Mouse (Mus musculus) spleen, adult 2 months (tissue): ENCODE results near the gene Pank4. TPM values are rescaled to one million over a fixed set of nuclear protein-coding genes. Genes with fewer than 3 reads are reported as not detected.
A peak's percentile ranks its signal among the peaks of the same experiment; 100 is the strongest.

ENCODE experiments used
- DNase-seq, 2 experiments: peaks; one replicate each; pipeline versions ENCODE4 v3.0.0 to v3.0.0-alpha.2; 2012 to 2021; ENCODE audit warnings: low spot score in 2 of 2, low read depth in 1 of 2
- H3K27ac ChIP-seq: fragments of 200-500 bp; 2 replicates; pipeline ENCODE4 v1.5.1; 2012; ENCODE audit warnings: low read length, inconsistent platforms; ENCODE audit not compliant: insufficient read depth
- H3K27me3 ChIP-seq: fragments of 200-500 bp; 2 replicates; pipeline ENCODE4 v1.6.1; 2012; ENCODE audit warnings: mild to moderate bottlenecking, moderate library complexity, low read length, inconsistent platforms; ENCODE audit not compliant: control insufficient read depth, insufficient read depth
- H3K36me3 ChIP-seq: fragments of 200-500 bp; 2 replicates; pipeline ENCODE4 v1.6.1; 2012; ENCODE audit warnings: mild to moderate bottlenecking, low read length, inconsistent platforms; ENCODE audit not compliant: control insufficient read depth, insufficient read depth
- H3K4me1 ChIP-seq: fragments of 200-500 bp; 2 replicates; pipeline ENCODE4 v1.6.1; 2011; ENCODE audit warnings: inconsistent platforms; ENCODE audit not compliant: control insufficient read depth, insufficient read depth, insufficient read length
- H3K4me3 ChIP-seq: fragments of 200-500 bp; 2 replicates; pipeline ENCODE4 v1.5.1; 2011; ENCODE audit warnings: mild to moderate bottlenecking, inconsistent platforms; ENCODE audit not compliant: insufficient read depth, insufficient read length; ENCODE audit errors: extremely low read depth
- CTCF ChIP-seq: fragments of 200-500 bp; IDR thresholded peaks from 2 replicates; pipeline ENCODE4 v1.5.1; 2011; ENCODE audit warnings: mild to moderate bottlenecking, inconsistent platforms; ENCODE audit not compliant: insufficient read depth, insufficient read length, insufficient replicate concordance; ENCODE audit errors: extremely low read depth
- POLR2A ChIP-seq: fragments of 200-500 bp; IDR thresholded peaks from 2 replicates; pipeline ENCODE4 v1.6.1; 2011; ENCODE audit warnings: low read depth, low read length, inconsistent platforms
- WGBS: fragments of 180-500 bp; shearing (Covaris S2); methylation state at CpG from one replicate; pipeline ENCODE4 v1.1.7; 2018; 5-methylcytosine and 5-hydroxymethylcytosine counted together
- polyA plus RNA-seq: library from polyadenylated mRNA; depleted of rRNA; stranded (reverse); fragments of >200 nt; gene quantifications from 2 replicates; pipeline ENCODE4 v1.2.3, GENCODE M21; 2012

The Pank4 gene
- polyA plus RNA-seq, 1 experiment, result 58.0 TPM

GRCm38 (mm10) chr4:154934800-154935199 is 29.1 kb upstream of the Pank4 start:
- H3K4me1 ChIP-seq, result peaks cover 10% of the 10 kb centered on the region
- WGBS, result 78% methylated on average over 2 of the region's 2 CpGs
- TF ChIP-seq POLR2A, result no peak
- TF ChIP-seq CTCF, result no peak
- no peak for DNase-seq
- no peak overlapping the region for H3K4me3 ChIP-seq
- no peaks in the 10 kb centered on the region for H3K36me3 ChIP-seq
- no peaks in the 10 kb centered on the region for H3K27me3 ChIP-seq
- H3K27ac ChIP-seq, result peak overlapping the region; percentile 50

DNA sequence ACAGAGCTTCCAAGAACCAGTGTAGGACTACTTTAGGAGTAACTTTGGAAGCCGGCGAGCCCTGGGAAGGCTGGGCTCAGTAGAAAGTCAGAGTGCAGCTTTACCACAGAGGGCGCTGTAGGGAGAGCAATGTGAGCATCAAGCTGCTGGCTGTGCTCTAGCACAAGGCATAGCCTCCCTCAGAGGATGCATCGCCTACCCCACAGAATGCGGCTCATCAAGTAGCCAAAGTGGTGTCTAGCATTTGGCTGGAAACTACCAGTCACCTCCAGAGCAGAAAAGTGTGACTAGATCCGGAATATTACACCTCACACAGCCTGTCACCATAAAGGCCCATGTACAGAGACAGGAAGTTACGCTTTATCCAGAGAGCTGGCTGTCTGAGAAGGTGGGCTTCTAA is 28.1 kb upstream of the Pank4 start:
- no peaks in the 10 kb centered on the region for H3K36me3 ChIP-seq
- peak overlapping the region; percentile 78 for H3K27ac ChIP-seq

DNA sequence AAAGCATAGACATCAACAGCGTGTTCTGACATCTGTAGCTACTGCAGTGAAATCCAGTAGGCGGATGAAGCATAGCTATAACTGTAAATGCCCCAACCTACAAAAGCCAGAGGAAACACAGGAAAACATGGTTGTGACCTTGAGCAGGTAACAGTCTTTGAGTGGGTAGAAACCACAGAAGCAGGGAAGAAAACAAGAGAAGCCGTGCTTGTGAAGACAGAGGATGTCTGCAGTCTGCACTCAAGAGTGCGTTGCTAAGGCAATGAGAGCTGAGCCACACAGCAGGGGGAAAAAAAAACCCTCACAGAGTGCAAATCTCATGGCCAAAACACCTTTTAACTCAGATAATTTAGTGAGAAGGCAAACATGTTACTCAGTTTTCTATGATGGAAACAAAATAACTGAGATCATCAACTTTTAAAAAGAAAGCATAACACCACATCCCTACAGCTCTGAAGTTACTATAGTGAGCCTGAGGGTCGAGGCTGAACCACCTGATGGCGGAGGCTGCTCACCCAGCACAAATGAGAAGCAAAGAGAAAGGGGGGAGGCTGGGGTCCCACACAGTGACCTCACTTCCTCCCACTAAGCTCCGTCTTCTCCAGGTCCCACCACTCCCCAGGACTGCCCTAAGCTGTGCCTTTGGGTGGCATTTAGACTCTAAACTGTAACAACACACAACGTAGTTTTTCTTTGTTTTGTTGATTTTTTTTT is 27.2 kb upstream of the Pank4 start:
- Histone ChIP-seq H3K27me3 (no peaks in the 10 kb centered on the region), H3K4me3 (no peak overlapping the region), H3K27ac (peak overlapping the region; percentile 90), H3K4me1 (peaks cover 10% of the 10 kb centered on the region), H3K36me3 (no peaks in the 10 kb centered on the region)
- TF ChIP-seq CTCF, result no peak
- no peak for TF ChIP-seq POLR2A
- WGBS, result 40% methylated on average over 8 of the region's 8 CpGs
- DNase-seq, result peak in 1 of 2 experiments; percentile 64

More for the DNA sequence above, 28.1 kb upstream of the Pank4 start:
- TF ChIP-seq POLR2A (no peak), CTCF (peak; percentile 22; the same call in 1 of the 2 replicates)
- H3K4me3 ChIP-seq, result no peak overlapping the region
- no peaks in the 10 kb centered on the region for H3K27me3 ChIP-seq
- DNase-seq, result peak in 1 of 2 experiments; percentile 27
- whole genome bisulfite sequencing, result 85% methylated on average over 7 of the region's 7 CpGs
- H3K4me1 ChIP-seq, result peaks cover 10% of the 10 kb centered on the region

DNA sequence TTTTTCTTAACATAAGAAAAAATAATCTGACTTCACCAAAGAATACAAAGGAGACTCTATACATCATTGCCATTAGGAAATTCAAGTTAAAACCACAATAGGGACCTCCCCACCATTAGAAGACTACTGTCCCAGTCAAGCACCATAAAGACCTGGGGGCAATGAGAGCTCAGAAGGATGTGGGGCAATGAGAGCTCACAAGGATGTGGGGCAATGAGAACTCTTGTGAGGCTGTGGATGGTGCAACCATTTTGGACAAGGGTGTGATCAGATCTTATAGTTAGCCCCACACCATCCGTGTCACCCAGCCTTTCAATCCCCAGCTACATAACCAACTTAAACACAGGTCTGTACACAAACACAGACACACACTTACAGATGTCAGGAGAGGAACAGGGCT is 26.2 kb upstream of the Pank4 start:
- TF ChIP-seq POLR2A (no peak), CTCF (no peak)
- peaks cover 10% of the 10 kb centered on the region for H3K4me1 ChIP-seq
- DNase-seq, result no peak
- H3K27me3 ChIP-seq, result no peaks in the 10 kb centered on the region
- no peaks in the 10 kb centered on the region for H3K36me3 ChIP-seq
- H3K4me3 ChIP-seq, result no peak overlapping the region
- H3K27ac ChIP-seq, result peak overlapping the region; percentile 29; the same call in 1 of the 2 replicates
- 88% methylated on average over 1 of the region's 1 CpGs for WGBS

- WGBS, result 44% methylated on average over 2 of the region's 2 CpGs
- no peak for DNase-seq
- Histone ChIP-seq H3K27ac (no peak overlapping the region), H3K36me3 (no peaks in the 10 kb centered on the region), H3K27me3 (no peaks in the 10 kb centered on the region), H3K4me1 (peaks cover 18% of the 10 kb centered on the region), H3K4me3 (no peak overlapping the region)
- no peak for TF ChIP-seq CTCF
- no peak for TF ChIP-seq POLR2A
Observed at GRCm38 (mm10) chr4:154940156-154940555, 23.8 kb upstream of the Pank4 start.

DNA sequence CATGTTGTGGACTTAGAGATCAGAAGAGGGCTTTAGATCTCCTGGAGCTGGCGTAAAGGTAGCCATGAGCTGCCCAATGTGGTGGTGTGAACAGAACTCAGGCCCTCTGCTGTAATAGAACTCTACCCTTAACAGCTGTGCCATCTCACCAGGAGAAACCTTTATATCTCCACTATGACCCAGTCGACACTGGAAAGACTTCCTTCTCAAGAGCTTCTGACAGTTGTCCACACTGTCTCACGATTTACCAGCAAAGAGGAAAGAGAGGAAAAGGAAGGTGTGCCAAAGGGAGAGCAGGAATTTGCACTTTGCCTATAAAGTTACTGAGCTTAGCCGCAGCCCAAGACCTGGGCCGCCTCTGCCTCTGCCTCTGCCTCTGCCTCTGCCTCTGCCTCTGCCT is 22.1 kb upstream of the Pank4 start:
- Histone ChIP-seq H3K27me3 (no peaks in the 10 kb centered on the region), H3K27ac (no peak overlapping the region), H3K36me3 (no peaks in the 10 kb centered on the region), H3K4me3 (no peak overlapping the region), H3K4me1 (peaks cover 14% of the 10 kb centered on the region)
- TF ChIP-seq CTCF (no peak), POLR2A (no peak)
- DNase-seq, result no peak
- 93% methylated on average over 4 of the region's 5 CpGs for WGBS

GRCm38 (mm10) chr4:154942632-154943322 is 21.1 kb upstream of the Pank4 start:
- H3K36me3 ChIP-seq, result no peaks in the 10 kb centered on the region
- no peak for TF ChIP-seq CTCF
- TF ChIP-seq POLR2A, result no peak
- WGBS, result 47% methylated on average over 10 of the region's 10 CpGs
- H3K4me3 ChIP-seq, result no peak overlapping the region
- H3K27ac ChIP-seq, result peak overlapping the region; percentile 53
- H3K4me1 ChIP-seq, result peaks cover 12% of the 10 kb centered on the region; the same call in 1 of the 2 replicates
- H3K27me3 ChIP-seq, result peaks cover 1% of the 10 kb centered on the region; the same call in 1 of the 2 replicates
- no peak for DNase-seq
